Mouse (Mus musculus) midbrain, embryonic 13.5 days (tissue): ENCODE measurements around the gene Lcn5. TPM values are rescaled to one million over a fixed set of nuclear protein-coding genes. Genes with fewer than 3 reads are reported as not detected.

Experiments used
- ATAC-seq: fragments of 200-750 bp; cut with Nextera tagmentation; 2 replicates; pipeline ENCODE4 v1.8.0; 2017; ENCODE audit warnings: mild to moderate bottlenecking, moderate TSS enrichment, moderate library complexity
- H3K27ac ChIP-seq: fragments of 300-500 bp; sonication (generic); 2 replicates; pipeline ENCODE4 v1.5.1; 2015; ENCODE audit warnings: inconsistent platforms, mild to moderate bottlenecking, moderate library complexity
- H3K27me3 ChIP-seq: fragments of 300-500 bp; sonication (generic); 2 replicates; pipeline ENCODE4 v1.6.1; 2015; ENCODE audit warnings: mild to moderate bottlenecking, inconsistent platforms
- H3K36me3 ChIP-seq: fragments of 300-500 bp; sonication (generic); 2 replicates; pipeline ENCODE4 v1.6.1; 2015; ENCODE audit warnings: mild to moderate bottlenecking, inconsistent platforms
- H3K4me1 ChIP-seq: fragments of 300-500 bp; sonication (generic); replicated peaks from 2 replicates; pipeline ENCODE4 v1.6.1; 2015; ENCODE audit warnings: inconsistent platforms
- H3K4me2 ChIP-seq: fragments of 300-500 bp; sonication (generic); replicated peaks from 2 replicates; pipeline ENCODE4 v1.6.1; 2015; ENCODE audit warnings: moderate library complexity, mild to moderate bottlenecking, inconsistent platforms
- H3K4me3 ChIP-seq: fragments of 300-500 bp; sonication (generic); replicated peaks from 2 replicates; pipeline ENCODE4 v1.5.1; 2015; ENCODE audit warnings: mild to moderate bottlenecking, inconsistent platforms
- H3K9ac ChIP-seq: fragments of 300-500 bp; sonication (generic); replicated peaks from 2 replicates; pipeline ENCODE4 v1.6.1; 2015; ENCODE audit warnings: mild to moderate bottlenecking, inconsistent platforms
- H3K9me3 ChIP-seq: fragments of 300-500 bp; sonication (generic); 2 replicates; pipeline ENCODE4 v1.6.1; 2016; ENCODE audit warnings: mild to moderate bottlenecking, inconsistent platforms
- WGBS: fragments of 180-500 bp; shearing (Covaris S2); methylation state at CpG from one replicate; pipeline ENCODE4 v1.1.7; 2015; 5-methylcytosine and 5-hydroxymethylcytosine counted together
- polyA plus RNA-seq: library from polyadenylated mRNA; unstranded; fragments of >200 nt; fragmentation: Nextera tagmentation; extraction: Ambion mirVana; gene quantifications from 2 replicates; pipeline ENCODE4 v1.2.1, GENCODE M21; 2015

Lcn5 gene
- not detected in 2 replicates for polyA plus RNA-seq

DNA sequence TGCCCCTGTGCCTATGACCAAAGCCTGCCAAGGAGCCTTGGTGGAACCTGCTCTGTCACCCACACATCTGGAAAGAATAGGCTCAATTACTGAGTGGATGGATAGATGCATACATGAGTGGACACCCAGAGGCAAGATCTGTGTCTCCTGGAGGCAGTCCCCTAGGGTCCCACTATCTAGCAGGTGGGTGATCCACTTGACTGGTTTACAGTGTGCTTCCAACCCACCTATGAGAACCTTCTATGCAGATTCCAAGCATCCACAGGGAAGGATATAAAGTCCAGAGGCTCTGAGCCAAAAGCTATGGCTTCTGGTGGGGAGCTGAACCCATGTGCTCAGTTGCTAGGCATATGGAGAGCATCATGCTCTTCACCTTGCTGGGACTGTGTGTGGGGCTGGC, at the start of gene Lcn5:
Gene Lcn5, plus strand, starts transcription at position 301 of the 400 bp plus-strand sequence.
- Histone ChIP-seq H3K4me1 (no peaks in the 10 kb centered on the region), H3K4me3 (no peak within 1 kb of the TSS), H3K36me3 (no peaks in the 10 kb centered on the region), H3K27me3 (no peaks in the 10 kb centered on the region), H3K4me2 (no peak within 1 kb of the TSS), H3K9me3 (no peaks in the 10 kb centered on the region), H3K27ac (no peak within 1 kb of the TSS), H3K9ac (no peak within 1 kb of the TSS)
- no peak for ATAC-seq

DNA sequence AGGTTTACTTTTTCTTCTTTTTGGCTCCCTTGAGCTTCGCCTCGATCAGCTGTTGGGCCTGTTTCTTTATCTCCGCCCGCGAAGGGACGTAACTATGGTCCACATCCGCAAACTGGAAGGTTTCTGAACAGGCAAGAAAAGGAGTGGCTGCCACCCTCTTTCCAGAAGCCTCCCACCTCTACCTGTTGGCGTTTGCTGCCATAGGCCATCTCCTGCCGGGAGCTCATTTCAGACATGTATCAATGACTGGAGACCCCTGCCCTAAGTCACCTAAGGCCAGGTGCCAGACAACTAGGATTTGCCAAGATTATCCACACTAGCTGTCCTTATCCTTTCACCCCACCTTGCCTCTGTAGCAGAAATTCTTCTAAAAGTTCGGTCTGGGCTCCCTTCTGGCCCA, 49.1 kb upstream of the Lcn5 start:
- ATAC-seq, result peak; percentile 43
- H3K27me3 ChIP-seq, result peaks cover 7% of the 10 kb centered on the region
- no peaks in the 10 kb centered on the region for H3K9me3 ChIP-seq
- H3K36me3 ChIP-seq, result no peaks in the 10 kb centered on the region
- H3K27ac ChIP-seq, result peak overlapping the region; percentile 91; the same call in 1 of the 2 replicates
- H3K9ac ChIP-seq, result peak overlapping the region; percentile 53
- 73% methylated on average over 10 of the region's 10 CpGs for WGBS
- peaks cover 23% of the 10 kb centered on the region for H3K4me1 ChIP-seq
- H3K4me2 ChIP-seq, result peak overlapping the region; percentile 71
- peak overlapping the region; percentile 81 for H3K4me3 ChIP-seq

DNA sequence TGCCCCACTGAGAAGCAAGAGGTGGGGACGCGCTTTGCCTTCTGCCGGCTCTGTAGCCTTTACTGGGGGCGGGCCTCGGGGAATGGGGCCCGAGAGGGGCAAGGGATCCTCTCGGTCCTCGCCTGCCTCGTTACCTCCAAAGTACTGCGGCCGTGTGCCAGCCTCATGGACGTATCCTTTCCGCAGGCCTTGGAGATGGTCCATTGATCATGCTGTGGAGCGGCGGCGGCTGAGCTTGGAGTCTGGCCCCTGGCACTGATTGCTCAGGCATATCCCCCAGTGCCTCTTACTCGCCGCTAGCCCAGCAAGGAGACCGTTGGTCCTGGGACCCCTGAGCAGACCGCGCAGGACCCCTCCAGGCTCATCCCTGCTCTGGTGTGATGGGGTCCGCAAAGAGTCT, 41.4 kb upstream of the Lcn5 start:
- no peak overlapping the region for H3K4me3 ChIP-seq
- 23% methylated on average over 22 of the region's 22 CpGs for whole genome bisulfite sequencing
- no peaks in the 10 kb centered on the region for H3K9me3 ChIP-seq
- peaks cover 44% of the 10 kb centered on the region for H3K27me3 ChIP-seq
- peaks cover 12% of the 10 kb centered on the region for H3K4me1 ChIP-seq
- H3K9ac ChIP-seq, result no peak overlapping the region
- no peak overlapping the region for H3K27ac ChIP-seq
- no peak overlapping the region for H3K4me2 ChIP-seq
- H3K36me3 ChIP-seq, result no peaks in the 10 kb centered on the region
- no peak for ATAC-seq

DNA sequence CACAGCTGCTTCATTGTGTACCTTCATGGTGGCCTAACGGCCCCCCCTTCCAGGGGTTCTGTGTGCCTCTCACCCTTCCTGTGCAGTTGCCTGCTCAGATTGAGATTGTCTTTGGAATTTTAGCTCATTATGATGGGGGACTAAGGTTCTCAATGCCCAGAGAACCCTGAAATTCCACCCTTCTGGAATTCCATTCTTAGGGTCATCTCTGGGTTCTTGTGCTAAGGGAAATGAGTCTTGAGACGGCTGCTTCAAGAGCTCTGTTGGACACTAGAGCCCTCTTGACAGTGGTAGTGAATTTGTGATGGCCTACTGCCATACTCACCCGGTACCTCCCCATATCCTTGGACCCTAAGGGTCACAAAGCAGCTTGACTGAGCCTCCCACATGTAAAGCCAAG, 40.2 kb upstream of the Lcn5 start, which contains the start of gene Ccdc183:
Gene Ccdc183, minus strand, starts transcription at position 101 of the 400 bp plus-strand sequence.
- no peaks in the 10 kb centered on the region for H3K36me3 ChIP-seq
- H3K4me3 ChIP-seq, result no peak within 1 kb of the TSS
- no peak within 1 kb of the TSS for H3K9ac ChIP-seq
- ATAC-seq, result no peak
- H3K4me1 ChIP-seq, result peaks cover 18% of the 10 kb centered on the region
- no peak within 1 kb of the TSS for H3K27ac ChIP-seq
- no peaks in the 10 kb centered on the region for H3K9me3 ChIP-seq
- WGBS, result 75% methylated on average over 3 of the region's 3 CpGs
- H3K27me3 ChIP-seq, result peaks cover 44% of the 10 kb centered on the region
- no peak within 1 kb of the TSS for H3K4me2 ChIP-seq

DNA sequence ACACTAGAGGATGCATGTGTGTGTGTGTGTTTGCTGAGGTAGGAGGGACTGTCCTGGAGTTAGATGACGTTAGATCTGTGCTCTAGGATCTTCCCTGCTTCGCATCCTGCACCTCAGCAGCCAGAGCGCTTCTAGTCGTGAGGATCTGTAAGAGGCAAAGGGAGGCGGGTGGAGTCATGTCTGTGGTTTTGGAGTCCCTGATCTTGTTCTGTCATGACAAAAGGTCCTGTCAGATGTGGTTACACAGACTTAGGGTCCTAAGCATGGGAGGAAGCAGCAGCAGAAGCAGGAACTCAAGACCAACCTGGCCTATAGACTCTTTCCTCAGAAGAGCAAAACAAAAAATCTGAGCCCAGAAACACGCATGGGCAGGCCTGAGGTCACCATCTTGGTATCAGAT, 37.4 kb upstream of the Lcn5 start:
- Histone ChIP-seq H3K4me2 (no peak overlapping the region), H3K9me3 (no peaks in the 10 kb centered on the region), H3K27ac (no peak overlapping the region), H3K4me1 (peaks cover 18% of the 10 kb centered on the region), H3K9ac (no peak overlapping the region), H3K27me3 (peaks cover 38% of the 10 kb centered on the region), H3K36me3 (no peaks in the 10 kb centered on the region), H3K4me3 (no peak overlapping the region)
- WGBS, result 81% methylated on average over 6 of the region's 6 CpGs
- no peak for ATAC-seq

DNA sequence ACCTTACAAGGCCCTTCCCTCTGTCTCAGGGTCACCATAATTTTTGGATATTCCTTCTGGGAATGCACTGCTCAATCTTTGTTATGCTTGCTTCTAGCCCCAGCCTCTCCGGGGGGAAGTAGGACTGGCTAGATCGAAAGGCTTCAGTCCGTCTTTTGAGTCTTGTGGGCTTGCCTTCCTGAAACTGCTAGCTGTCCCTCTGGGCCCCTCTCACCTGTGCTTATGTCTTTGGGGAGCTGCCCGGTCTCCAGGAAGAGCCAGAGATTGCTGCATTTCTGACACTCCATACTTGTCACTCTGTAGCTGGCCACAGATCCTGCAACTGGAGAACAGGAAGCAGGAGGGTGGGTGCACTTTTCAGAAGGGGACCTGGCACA, 36.9 kb upstream of the Lcn5 start:
- no peak for ATAC-seq
- no peak overlapping the region; the same call in 1 of the 2 replicates for H3K9ac ChIP-seq
- no peaks in the 10 kb centered on the region for H3K36me3 ChIP-seq
- H3K4me1 ChIP-seq, result peaks cover 18% of the 10 kb centered on the region
- 92% methylated on average over 4 of the region's 4 CpGs for WGBS
- no peak overlapping the region for H3K27ac ChIP-seq
- peaks cover 33% of the 10 kb centered on the region for H3K27me3 ChIP-seq
- H3K4me2 ChIP-seq, result peak overlapping the region; percentile 74
- no peak overlapping the region for H3K4me3 ChIP-seq
- H3K9me3 ChIP-seq, result no peaks in the 10 kb centered on the region

DNA sequence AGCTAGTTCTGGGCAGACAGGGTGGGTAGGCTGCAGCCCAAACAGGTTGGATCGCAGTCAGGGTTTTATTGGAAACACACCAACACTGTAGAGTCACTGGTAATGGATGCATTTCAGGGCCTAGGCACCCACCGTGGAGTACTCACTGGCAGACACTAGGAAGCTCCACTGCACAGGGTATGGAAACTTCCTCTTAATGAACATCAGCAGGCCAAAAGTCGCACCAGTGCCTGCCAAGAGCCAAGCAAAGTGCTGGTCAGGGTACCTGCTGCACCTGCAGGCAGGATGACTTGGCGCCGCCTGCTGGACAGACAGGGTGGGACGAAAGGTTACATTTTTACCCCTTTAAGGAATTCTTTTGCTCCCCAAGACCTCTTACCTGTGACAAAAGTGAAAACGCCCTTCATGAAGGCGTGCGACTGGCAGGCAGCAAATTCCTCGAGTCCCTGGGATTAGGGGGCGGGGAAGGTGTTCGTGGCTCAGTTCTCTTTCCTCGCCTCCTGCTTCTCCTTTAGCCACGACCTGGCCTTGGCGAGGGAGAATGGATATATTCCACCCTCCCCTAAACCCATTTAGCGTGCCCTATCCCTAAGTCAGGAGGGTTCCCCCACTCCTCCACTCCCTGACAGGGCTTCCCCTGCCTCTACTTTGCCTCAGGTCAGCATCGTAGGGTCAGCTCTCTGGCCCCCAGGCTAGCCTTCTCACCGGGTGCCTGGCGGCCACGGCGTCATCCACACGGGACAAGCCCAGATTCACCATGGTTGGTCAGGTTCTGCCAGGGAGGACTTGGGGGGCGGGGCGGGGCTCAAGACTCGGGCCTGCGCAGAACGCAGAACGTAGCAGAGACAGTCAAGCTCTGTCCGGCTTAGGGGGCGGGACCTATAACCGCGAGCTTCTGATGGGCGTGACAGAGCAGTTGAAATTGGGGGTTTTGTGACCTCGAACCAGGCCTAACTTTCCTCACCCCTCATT, 36.2 kb upstream of the Lcn5 start, which contains the start of gene Tmem141:
Gene Tmem141, minus strand, starts transcription at position 777 of the 972 bp plus-strand sequence.
- H3K9ac ChIP-seq, result peak within 1 kb of the TSS; percentile 69
- ATAC-seq, result peak; percentile 94
- H3K36me3 ChIP-seq, result no peaks in the 10 kb centered on the region
- H3K4me2 ChIP-seq, result peak within 1 kb of the TSS; percentile 74
- H3K9me3 ChIP-seq, result no peaks in the 10 kb centered on the region
- peaks cover 30% of the 10 kb centered on the region for H3K27me3 ChIP-seq
- peak within 1 kb of the TSS; percentile 51 for H3K4me3 ChIP-seq
- WGBS, result 6% methylated on average over 34 of the region's 34 CpGs
- peaks cover 12% of the 10 kb centered on the region for H3K4me1 ChIP-seq
- H3K27ac ChIP-seq, result peak within 1 kb of the TSS; percentile 56

DNA sequence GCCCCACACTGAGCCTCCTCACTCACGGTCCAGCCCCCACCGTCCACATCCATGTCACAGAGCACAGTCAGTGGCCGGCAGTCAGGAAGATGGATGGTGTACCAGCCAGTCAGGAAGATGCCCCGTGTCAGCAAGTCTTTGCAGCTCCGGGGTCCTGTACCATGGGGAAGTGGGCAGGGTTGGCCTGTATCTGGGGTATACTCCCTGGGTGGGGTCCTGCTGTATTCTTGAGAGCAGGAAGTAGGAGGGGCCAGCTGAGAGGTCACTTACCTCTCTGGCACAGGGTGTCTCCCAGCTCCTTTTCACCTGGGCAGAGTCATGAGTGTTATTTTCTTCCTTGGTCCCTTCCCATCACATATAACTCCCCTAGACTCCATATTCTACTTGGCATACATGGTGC, 31.8 kb upstream of the Lcn5 start:
- Histone ChIP-seq H3K27ac (no peak overlapping the region), H3K36me3 (no peaks in the 10 kb centered on the region), H3K4me1 (peaks cover 10% of the 10 kb centered on the region), H3K4me3 (no peak overlapping the region), H3K9ac (no peak overlapping the region; the same call in 1 of the 2 replicates), H3K4me2 (no peak overlapping the region), H3K27me3 (peaks cover 8% of the 10 kb centered on the region; the same call in 1 of the 2 replicates), H3K9me3 (no peaks in the 10 kb centered on the region)
- ATAC-seq, result no peak
- 86% methylated on average over 5 of the region's 5 CpGs for WGBS

DNA sequence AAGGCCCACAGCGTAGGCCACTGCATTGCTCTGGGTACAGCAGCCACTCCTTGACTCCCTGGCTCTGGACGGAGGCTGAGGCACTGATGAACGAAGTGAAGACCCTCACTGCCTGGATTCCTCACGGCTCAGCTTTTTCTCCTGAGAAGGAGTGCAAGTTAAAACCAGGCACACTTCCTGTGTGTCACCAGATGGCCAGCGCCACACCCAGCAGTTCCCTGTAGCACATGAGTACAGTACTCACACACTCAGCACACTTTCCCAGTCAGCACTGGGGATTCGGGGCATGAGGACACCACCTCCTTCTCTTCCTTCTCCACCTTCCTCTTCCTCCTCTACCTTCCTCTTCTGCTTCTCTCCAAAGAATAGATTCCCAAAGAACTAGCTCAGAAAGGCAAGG, 29.9 kb upstream of the Lcn5 start, which contains the start of gene Fcna:
Gene Fcna, minus strand, starts transcription at position 220 of the 400 bp plus-strand sequence.
- Histone ChIP-seq H3K36me3 (no peaks in the 10 kb centered on the region), H3K27me3 (peaks cover 8% of the 10 kb centered on the region; the same call in 1 of the 2 replicates), H3K9me3 (no peaks in the 10 kb centered on the region), H3K4me3 (no peak within 1 kb of the TSS), H3K4me1 (no peaks in the 10 kb centered on the region), H3K9ac (no peak within 1 kb of the TSS), H3K27ac (no peak within 1 kb of the TSS), H3K4me2 (no peak within 1 kb of the TSS)
- ATAC-seq, result no peak
- WGBS, result 86% methylated on average over 6 of the region's 6 CpGs

DNA sequence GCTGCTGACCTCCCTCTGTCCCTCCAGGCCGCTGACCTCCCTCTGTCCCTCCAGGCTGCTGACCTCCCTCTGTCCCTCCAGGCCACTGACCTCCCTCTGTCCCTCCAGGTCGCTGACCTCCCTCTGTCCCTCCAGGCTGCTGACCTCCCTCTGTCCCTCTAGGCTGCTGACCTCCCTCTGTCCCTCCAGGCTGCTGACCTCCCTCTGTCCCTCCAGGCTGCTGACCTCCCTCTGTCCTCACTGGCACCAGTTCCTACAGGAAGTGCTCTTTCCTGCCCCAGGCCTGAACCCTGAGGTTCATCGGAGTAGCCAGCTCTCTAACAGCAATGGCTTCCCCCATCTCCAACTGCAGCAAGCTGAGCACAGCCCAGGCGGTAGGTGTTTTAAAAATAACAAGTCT, 29.0 kb upstream of the Lcn5 start:
- peaks cover 8% of the 10 kb centered on the region; the same call in 1 of the 2 replicates for H3K27me3 ChIP-seq
- H3K4me1 ChIP-seq, result no peaks in the 10 kb centered on the region
- H3K9ac ChIP-seq, result no peak overlapping the region
- no peak for ATAC-seq
- no peaks in the 10 kb centered on the region for H3K36me3 ChIP-seq
- H3K9me3 ChIP-seq, result no peaks in the 10 kb centered on the region
- H3K4me2 ChIP-seq, result no peak overlapping the region
- WGBS, result 55% methylated on average over 4 of the region's 4 CpGs
- H3K4me3 ChIP-seq, result no peak overlapping the region
- H3K27ac ChIP-seq, result no peak overlapping the region

DNA sequence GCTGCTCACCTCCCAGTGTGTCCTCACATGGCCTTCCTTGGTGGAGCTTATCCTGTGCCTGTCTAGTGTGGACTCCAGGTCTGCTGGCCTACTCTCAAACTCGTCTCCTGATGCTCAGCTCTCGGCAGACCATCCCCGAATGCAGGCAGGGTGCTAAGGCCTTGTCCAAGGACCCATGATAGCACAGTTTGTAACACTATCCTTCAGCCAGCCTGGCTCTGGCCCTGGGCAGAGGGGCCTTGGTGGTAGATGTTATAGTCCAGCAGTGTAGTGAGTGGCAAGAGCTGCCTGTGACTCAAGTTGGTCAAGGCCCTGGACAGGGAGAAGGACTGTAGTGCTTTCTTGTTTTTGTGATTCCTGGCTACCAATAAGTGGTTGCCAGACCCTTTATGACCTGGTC, 24.1 kb upstream of the Lcn5 start:
- Histone ChIP-seq H3K4me1 (no peaks in the 10 kb centered on the region), H3K4me3 (no peak overlapping the region), H3K27ac (no peak overlapping the region), H3K4me2 (no peak overlapping the region), H3K9ac (no peak overlapping the region), H3K36me3 (no peaks in the 10 kb centered on the region), H3K9me3 (no peaks in the 10 kb centered on the region), H3K27me3 (no peaks in the 10 kb centered on the region)
- no peak for ATAC-seq
- 77% methylated on average over 3 of the region's 3 CpGs for WGBS

DNA sequence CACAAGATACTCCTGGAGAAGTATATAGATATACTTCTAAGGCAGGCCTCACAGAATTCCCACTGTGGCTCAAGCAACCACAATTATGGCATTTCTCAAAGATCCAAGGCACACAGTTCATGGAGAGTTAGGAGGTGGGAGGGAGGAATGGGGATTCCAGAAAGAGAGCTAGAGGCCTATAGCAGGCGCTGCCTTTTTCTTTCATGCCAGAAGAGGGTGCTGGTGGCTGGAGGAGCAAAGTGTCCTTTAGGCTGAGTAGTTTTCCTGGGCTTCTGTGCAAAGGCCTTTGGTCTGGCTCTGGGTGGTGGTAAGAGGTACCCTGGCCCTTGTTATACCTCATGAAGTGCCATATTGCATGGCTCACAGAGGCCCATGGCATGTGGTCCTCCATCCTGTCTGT, 23.7 kb upstream of the Lcn5 start:
- no peak overlapping the region for H3K4me3 ChIP-seq
- WGBS, result 38% methylated on average over 1 of the region's 1 CpGs
- no peak for ATAC-seq

More for the DNA sequence above, 23.7 kb upstream of the Lcn5 start:
- Histone ChIP-seq H3K27me3 (no peaks in the 10 kb centered on the region), H3K4me1 (no peaks in the 10 kb centered on the region), H3K9ac (no peak overlapping the region), H3K9me3 (no peaks in the 10 kb centered on the region), H3K4me2 (no peak overlapping the region), H3K27ac (no peak overlapping the region), H3K36me3 (no peaks in the 10 kb centered on the region)
